Comparison of ENCODE assay signal across 8 mouse cellular contexts in the genomic region with DNA sequence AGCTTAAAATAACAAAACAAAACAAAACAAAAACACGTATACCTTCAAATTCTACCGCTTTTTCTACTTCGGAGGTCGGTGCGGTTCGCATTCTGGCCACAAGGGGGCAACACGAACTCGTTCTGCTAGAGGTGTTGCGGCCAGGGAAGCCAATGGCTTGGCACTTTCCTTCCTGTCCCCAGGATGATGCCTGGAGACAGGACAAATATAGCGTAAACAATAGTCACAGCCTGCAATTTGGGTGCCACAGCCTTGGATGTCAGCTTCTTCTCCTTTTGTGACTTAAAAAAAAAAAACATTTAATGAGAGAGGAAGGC. TPM values are rescaled to one million over a fixed set of nuclear protein-coding genes. Genes with fewer than 3 reads are reported as not detected.
DNase-seq lines count a peak whose midpoint lies in the region; ATAC-seq and TF ChIP-seq lines count a peak whose summit lies in the region.

No protein-coding gene starts in this region.

- WGBS in embryonic facial prominence, embryonic 15.5 days, result 1% methylated on average over 10 of the region's 10 CpGs
- WGBS in heart, embryonic 11.5 days (ENCODE audit: insufficient replicate concordance), result 1% methylated on average over 10 of the region's 10 CpGs
- WGBS in kidney, embryonic 16.5 days, result 1% methylated on average over 10 of the region's 10 CpGs
- under 1% methylated on average over 10 of the region's 10 CpGs for WGBS in limb, embryonic 15.5 days
- 2% methylated on average over 10 of the region's 10 CpGs for WGBS in midbrain, postnatal 0 days
- 2% methylated on average over 10 of the region's 10 CpGs for WGBS in stomach, embryonic 15.5 days

- peak overlapping the region; percentile 36 for H3K4me3 ChIP-seq in embryonic facial prominence, embryonic 15.5 days (replicated peaks)
- peak overlapping the region; percentile 42 for H3K4me3 ChIP-seq in heart, embryonic 11.5 days (ENCODE audit: low read depth, low read length)
- H3K4me3 ChIP-seq in kidney, embryonic 16.5 days (ENCODE audit: low read length), result peak overlapping the region; percentile 41
- H3K4me3 ChIP-seq in limb, embryonic 15.5 days, result peak overlapping the region; percentile 31
- H3K4me3 ChIP-seq in midbrain, postnatal 0 days (ENCODE audit: low read depth, low read length), result peak overlapping the region; percentile 10; the same call in 1 of the 2 replicates
- no peak overlapping the region; the same call in 1 of the 2 replicates for H3K4me3 ChIP-seq in stomach, embryonic 15.5 days (replicated peaks)

- no peaks in the 10 kb centered on the region for H3K9me3 ChIP-seq in embryonic facial prominence, embryonic 15.5 days (replicated peaks)
- no peaks in the 10 kb centered on the region for H3K9me3 ChIP-seq in heart, embryonic 11.5 days (replicated peaks; ENCODE audit: control insufficient read depth, low read length)
- no peaks in the 10 kb centered on the region for H3K9me3 ChIP-seq in kidney, embryonic 16.5 days (ENCODE audit: low read length)
- no peaks in the 10 kb centered on the region for H3K9me3 ChIP-seq in limb, embryonic 15.5 days
- no peaks in the 10 kb centered on the region for H3K9me3 ChIP-seq in midbrain, postnatal 0 days (ENCODE audit: low read length)
- no peaks in the 10 kb centered on the region for H3K9me3 ChIP-seq in stomach, embryonic 15.5 days

- H3K27ac ChIP-seq in embryonic facial prominence, embryonic 15.5 days (replicated peaks), result no peak overlapping the region
- no peak overlapping the region for H3K27ac ChIP-seq in heart, embryonic 11.5 days (ENCODE audit: low read depth, low read length)
- no peak overlapping the region for H3K27ac ChIP-seq in kidney, embryonic 16.5 days (ENCODE audit: low read length)
- H3K27ac ChIP-seq in limb, embryonic 15.5 days, result no peak overlapping the region
- no peak overlapping the region for H3K27ac ChIP-seq in midbrain, postnatal 0 days (ENCODE audit: low read depth, low read length)
- no peak overlapping the region for H3K27ac ChIP-seq in stomach, embryonic 15.5 days

- peaks cover 10% of the 10 kb centered on the region; the same call in 1 of the 2 replicates for H3K4me1 ChIP-seq in embryonic facial prominence, embryonic 15.5 days
- H3K4me1 ChIP-seq in heart, embryonic 11.5 days (ENCODE audit: control insufficient read depth, insufficient read depth, low read length), result no peaks in the 10 kb centered on the region
- H3K4me1 ChIP-seq in kidney, embryonic 16.5 days (ENCODE audit: insufficient read depth, low read length), result peaks cover 10% of the 10 kb centered on the region
- H3K4me1 ChIP-seq in limb, embryonic 15.5 days, result peaks cover 12% of the 10 kb centered on the region
- H3K4me1 ChIP-seq in midbrain, postnatal 0 days (ENCODE audit: insufficient read depth, low read length), result no peaks in the 10 kb centered on the region
- H3K4me1 ChIP-seq in stomach, embryonic 15.5 days, result peaks cover 6% of the 10 kb centered on the region; the same call in 1 of the 2 replicates

- no peak overlapping the region for H3K9ac ChIP-seq in embryonic facial prominence, embryonic 15.5 days
- H3K9ac ChIP-seq in heart, embryonic 11.5 days (ENCODE audit: low read depth, low read length), result no peak overlapping the region
- H3K9ac ChIP-seq in kidney, embryonic 16.5 days (replicated peaks; ENCODE audit: low read length), result peak overlapping the region; percentile 49; the same call in 1 of the 2 replicates
- H3K9ac ChIP-seq in limb, embryonic 15.5 days, result no peak overlapping the region
- no peak overlapping the region; the same call in 1 of the 2 replicates for H3K9ac ChIP-seq in midbrain, postnatal 0 days (replicated peaks; ENCODE audit: low read length, poor library complexity, severe bottlenecking)
- no peak overlapping the region for H3K9ac ChIP-seq in stomach, embryonic 15.5 days

- no peak for ATAC-seq in embryonic facial prominence, embryonic 15.5 days (ENCODE audit: insufficient number of reproducible peaks, low FRiP score, low TSS enrichment, low read depth)
- ATAC-seq in heart, embryonic 11.5 days (replicated peaks; ENCODE audit: insufficient number of reproducible peaks, low FRiP score, low TSS enrichment), result no peak; the same call in 1 of the 2 replicates
- ATAC-seq in kidney, embryonic 16.5 days (ENCODE audit: low FRiP score, low TSS enrichment), result no peak; the same call in 1 of the 2 replicates
- ATAC-seq in limb, embryonic 15.5 days (ENCODE audit: insufficient number of reproducible peaks, low FRiP score, low TSS enrichment, low read depth), result no peak
- peak; percentile 77 for ATAC-seq in midbrain, postnatal 0 days (ENCODE audit: low FRiP score)
- ATAC-seq in stomach, embryonic 15.5 days (ENCODE audit: insufficient read depth, low FRiP score, low read depth), result no peak

- peak; percentile 97 for TF ChIP-seq CTCF in midbrain, postnatal 0 days (IDR thresholded peaks at IDR 0.05)

- peak overlapping the region; percentile 50 for H3K4me2 ChIP-seq in embryonic facial prominence, embryonic 15.5 days (replicated peaks)
- peak overlapping the region; percentile 74 for H3K4me2 ChIP-seq in heart, embryonic 11.5 days
- peak overlapping the region; percentile 69 for H3K4me2 ChIP-seq in kidney, embryonic 16.5 days (replicated peaks; ENCODE audit: low read depth, low read length)
- H3K4me2 ChIP-seq in limb, embryonic 15.5 days, result peak overlapping the region; percentile 55
- H3K4me2 ChIP-seq in midbrain, postnatal 0 days (ENCODE audit: low read depth, low read length, poor library complexity, severe bottlenecking), result peak overlapping the region; percentile 47
- H3K4me2 ChIP-seq in stomach, embryonic 15.5 days, result peak overlapping the region; percentile 52

- H3K27me3 ChIP-seq in embryonic facial prominence, embryonic 15.5 days, result no peaks in the 10 kb centered on the region
- H3K27me3 ChIP-seq in heart, embryonic 11.5 days (ENCODE audit: control insufficient read depth, insufficient read depth, low read length), result no peaks in the 10 kb centered on the region
- no peaks in the 10 kb centered on the region for H3K27me3 ChIP-seq in kidney, embryonic 16.5 days (ENCODE audit: insufficient read depth, low read length)
- no peaks in the 10 kb centered on the region for H3K27me3 ChIP-seq in limb, embryonic 15.5 days
- H3K27me3 ChIP-seq in midbrain, postnatal 0 days (ENCODE audit: insufficient read depth, low read length), result no peaks in the 10 kb centered on the region
- no peaks in the 10 kb centered on the region for H3K27me3 ChIP-seq in stomach, embryonic 15.5 days (replicated peaks)

- peak; percentile 8 for DNase-seq in spleen, adult 12 weeks (ENCODE audit: low spot score)
- no peak for DNase-seq in spleen, postnatal 36 days (ENCODE audit: low spot score in 2 of 2)
- DNase-seq in midbrain, postnatal 0 days (ENCODE audit: low spot score), result peak; percentile 82

- H3K36me3 ChIP-seq in embryonic facial prominence, embryonic 15.5 days, result no peaks in the 10 kb centered on the region
- H3K36me3 ChIP-seq in heart, embryonic 11.5 days (ENCODE audit: control insufficient read depth, insufficient read depth, low read length), result no peaks in the 10 kb centered on the region
- no peaks in the 10 kb centered on the region for H3K36me3 ChIP-seq in kidney, embryonic 16.5 days (ENCODE audit: insufficient read depth, low read length)
- no peaks in the 10 kb centered on the region for H3K36me3 ChIP-seq in limb, embryonic 15.5 days
- no peaks in the 10 kb centered on the region for H3K36me3 ChIP-seq in midbrain, postnatal 0 days (ENCODE audit: insufficient read depth, low read length)
- H3K36me3 ChIP-seq in stomach, embryonic 15.5 days, result no peaks in the 10 kb centered on the region

RNA-seq across cellular contexts. Expression of gene Lrrc38, which starts 24.0 kb away (rescaled TPM):
- 1.2 and 2.0 TPM in 2 replicates for polyA plus RNA-seq in embryonic facial prominence, embryonic 15.5 days (2015; fragmentation: Nextera tagmentation; extraction: Ambion mirVana)
- 0.23 TPM in 1 of 2 replicates, not detected in the other for polyA plus RNA-seq in heart, embryonic 11.5 days (2014; fragmentation: Nextera tagmentation; extraction: Ambion mirVana)
- polyA plus RNA-seq in kidney, embryonic 16.5 days (2015; fragmentation: Nextera tagmentation; extraction: Ambion mirVana), result 0.06 and 0.12 TPM in 2 replicates
- polyA plus RNA-seq in limb, embryonic 15.5 days (2015; fragmentation: Nextera tagmentation; extraction: Ambion mirVana), result 0.99 and 1.9 TPM in 2 replicates
- total RNA-seq in midbrain, postnatal 0 days (2014; rRNA removed), result 0.33 and 2.3 TPM in 2 replicates
- 0.64 and 0.67 TPM in 2 replicates for polyA plus RNA-seq in midbrain, postnatal 0 days (2015; fragmentation: Nextera tagmentation; extraction: Ambion mirVana)
- 0.18 TPM in 1 of 2 replicates, not detected in the other for polyA plus RNA-seq in stomach, embryonic 15.5 days (2015; fragmentation: Nextera tagmentation; extraction: Ambion mirVana)

RNA-seq across cellular contexts. Expression of gene Pdpn, which starts 26.2 kb away (rescaled TPM):
- polyA plus RNA-seq in embryonic facial prominence, embryonic 15.5 days (2015; fragmentation: Nextera tagmentation; extraction: Ambion mirVana), result 43.8 and 45.7 TPM in 2 replicates
- polyA plus RNA-seq in heart, embryonic 11.5 days (2014; fragmentation: Nextera tagmentation; extraction: Ambion mirVana), result 28.4 and 29.1 TPM in 2 replicates
- polyA plus RNA-seq in kidney, embryonic 16.5 days (2015; fragmentation: Nextera tagmentation; extraction: Ambion mirVana), result 47.5 and 48.2 TPM in 2 replicates
- polyA plus RNA-seq in limb, embryonic 15.5 days (2015; fragmentation: Nextera tagmentation; extraction: Ambion mirVana), result 64.0 and 70.4 TPM in 2 replicates
- 32.3 and 37.6 TPM in 2 replicates for total RNA-seq in midbrain, postnatal 0 days (2014; rRNA removed)
- 33.6 and 35.2 TPM in 2 replicates for polyA plus RNA-seq in midbrain, postnatal 0 days (2015; fragmentation: Nextera tagmentation; extraction: Ambion mirVana)
- polyA plus RNA-seq in stomach, embryonic 15.5 days (2015; fragmentation: Nextera tagmentation; extraction: Ambion mirVana), result 27.4 and 29.7 TPM in 2 replicates

Comparison
In these comparisons a context has a peak if more than half of its experiments do, and no peak if none do; other contexts are left out.
1. DNase-seq: peak in spleen, adult 12 weeks (single experiment) and midbrain, postnatal 0 days (single experiment); none in spleen, postnatal 36 days (0 of 2).
2. Peak in every context shown above with its lines, with median percentiles within 50 percentile points of each other: H3K4me2 ChIP-seq.